Mouse (Mus musculus) monocyte, adult 2 months (primary cell): ENCODE data around the gene Aig1.

Experiments used
- DNase-seq, 2 experiments: peaks; one replicate each; pipeline ENCODE4 v3.0.0; 2022; ENCODE audit warnings: low spot score in 2 of 2, low read depth in 1 of 2

Aig1 gene

GRCm38 (mm10) chr10:13782235-13782757, 86.5 kb downstream of the Aig1 start:
- no peak for DNase-seq

- no peak for DNase-seq
Observed at GRCm38 (mm10) chr10:13776014-13776413, 92.8 kb downstream of the Aig1 start.

- no peak for DNase-seq
Observed at GRCm38 (mm10) chr10:13775411-13775810, 93.4 kb downstream of the Aig1 start.

GRCm38 (mm10) chr10:13774910-13775309, 93.9 kb downstream of the Aig1 start:
- DNase-seq, result no peak

- no peak for DNase-seq
Observed at GRCm38 (mm10) chr10:13770720-13771119, 98.1 kb downstream of the Aig1 start.

GRCm38 (mm10) chr10:13769789-13770188, 99.0 kb downstream of the Aig1 start:
- DNase-seq, result no peak

- no peak for DNase-seq
Observed at GRCm38 (mm10) chr10:13768866-13769265, 99.9 kb downstream of the Aig1 start.

GRCm38 (mm10) chr10:13767076-13767475, 101.7 kb downstream of the Aig1 start:
- DNase-seq, result no peak

- no peak for DNase-seq
Observed at GRCm38 (mm10) chr10:13763151-13763550, 105.6 kb downstream of the Aig1 start.

- no peak for DNase-seq
Observed at GRCm38 (mm10) chr10:13754712-13755111, 114.1 kb downstream of the Aig1 start.

- DNase-seq, result no peak
Observed at GRCm38 (mm10) chr10:13753777-13754176, 115.0 kb downstream of the Aig1 start.

GRCm38 (mm10) chr10:13739494-13740140, 129.2 kb downstream of the Aig1 start:
- no peak for DNase-seq

- DNase-seq, result no peak
Observed at GRCm38 (mm10) chr10:13730039-13730748, 138.6 kb downstream of the Aig1 start.

- no peak for DNase-seq
Observed at GRCm38 (mm10) chr10:13727676-13728075, 141.1 kb downstream of the Aig1 start.

GRCm38 (mm10) chr10:13726206-13726605, 142.6 kb downstream of the Aig1 start:
- DNase-seq, result no peak

- DNase-seq, result no peak
Observed at GRCm38 (mm10) chr10:13725276-13725675, 143.5 kb downstream of the Aig1 start.

- no peak for DNase-seq
Observed at GRCm38 (mm10) chr10:13716132-13716531, 152.6 kb downstream of the Aig1 start.

GRCm38 (mm10) chr10:13715584-13715983, 153.2 kb downstream of the Aig1 start:
- DNase-seq, result no peak

- no peak for DNase-seq
Observed at GRCm38 (mm10) chr10:13714920-13715293, 153.9 kb downstream of the Aig1 start.

GRCm38 (mm10) chr10:13714199-13714919, 154.4 kb downstream of the Aig1 start:
- no peak for DNase-seq

- no peak for DNase-seq
Observed at GRCm38 (mm10) chr10:13713711-13714110, 155.1 kb downstream of the Aig1 start.

- no peak for DNase-seq
Observed at GRCm38 (mm10) chr10:13713116-13713515, 155.7 kb downstream of the Aig1 start.
